Mouse (Mus musculus): ENCODE measurements around the gene Pycr1.

Pycr1 gene

GRCm38 (mm10) chr11:120608241-120609034 is 35.1 kb downstream of the Pycr1 start, which contains the start of gene Npb:
Gene Npb, plus strand, starts transcription at chr11:120608477.
- DNase-seq (ENCODE audit: low read depth in 2 of 2, low spot score in 2 of 2), result no peak

- no peak for DNase-seq (ENCODE audit: low read depth in 2 of 2, low spot score in 2 of 2)
Observed at GRCm38 (mm10) chr11:120606764-120607163, 36.8 kb downstream of the Pycr1 start.

- no peak for DNase-seq (ENCODE audit: low read depth in 2 of 2, low spot score in 2 of 2)
Observed at GRCm38 (mm10) chr11:120605667-120606066, 37.9 kb downstream of the Pycr1 start.

GRCm38 (mm10) chr11:120603545-120603944 is 40.0 kb downstream of the Pycr1 start:
- no peak for DNase-seq (ENCODE audit: low read depth in 2 of 2, low spot score in 2 of 2)

GRCm38 (mm10) chr11:120600716-120601115 is 42.9 kb downstream of the Pycr1 start:
- peak in 1 of 2 experiments; percentile 48 for DNase-seq (ENCODE audit: low read depth in 2 of 2, low spot score in 2 of 2)

- DNase-seq (ENCODE audit: low read depth in 2 of 2, low spot score in 2 of 2), result no peak
Observed at GRCm38 (mm10) chr11:120598990-120599549, 44.5 kb downstream of the Pycr1 start.

GRCm38 (mm10) chr11:120598283-120598989 is 45.1 kb downstream of the Pycr1 start, which contains the start of the genes Alyref and Anapc11:
Gene Alyref, minus strand, starts transcription at chr11:120598365.
Gene Anapc11, plus strand, starts transcription at chr11:120598421.
- DNase-seq (ENCODE audit: low read depth in 2 of 2, low spot score in 2 of 2), result peak; percentile 86 to 87

- DNase-seq (ENCODE audit: low read depth in 2 of 2, low spot score in 2 of 2), result no peak
Observed at GRCm38 (mm10) chr11:120597240-120598235, 46.0 kb downstream of the Pycr1 start.

GRCm38 (mm10) chr11:120588531-120588930 is 55.0 kb downstream of the Pycr1 start:
- no peak for DNase-seq (ENCODE audit: low read depth in 2 of 2, low spot score in 2 of 2)
